Mouse (Mus musculus) hindbrain, embryonic 15.5 days (tissue): ENCODE measurements at regions not wholly inside any gene's neighbourhood (a gene's known extent, or its start where the extent isn't known, plus 50 kb on each side); places are given as distances from the start of the nearest gene placed in this dataset.

Source experiments
- ATAC-seq: fragments of 200-750 bp; cut with Nextera tagmentation; 2 replicates; pipeline ENCODE4 v1.8.0; 2017; ENCODE audit warnings: low read depth, moderate number of reproducible peaks, moderate TSS enrichment; ENCODE audit not compliant: low FRiP score
- H3K27ac ChIP-seq: fragments of 300-500 bp; sonication (generic); replicated peaks from 2 replicates; pipeline ENCODE4 v1.5.1; 2015; ENCODE audit warnings: mild to moderate bottlenecking, inconsistent platforms
- H3K27me3 ChIP-seq: fragments of 300-500 bp; sonication (generic); 2 replicates; pipeline ENCODE4 v1.6.1; 2015; ENCODE audit warnings: control low read depth, inconsistent platforms
- H3K36me3 ChIP-seq: fragments of 300-500 bp; sonication (generic); 2 replicates; pipeline ENCODE4 v1.6.1; 2015; ENCODE audit warnings: control low read depth, inconsistent platforms
- H3K4me1 ChIP-seq: fragments of 300-500 bp; sonication (generic); replicated peaks from 2 replicates; pipeline ENCODE4 v1.6.1; 2015; ENCODE audit warnings: control low read depth, inconsistent platforms
- H3K4me2 ChIP-seq: fragments of 300-500 bp; sonication (generic); 2 replicates; pipeline ENCODE4 v1.6.1; 2015; ENCODE audit warnings: moderate library complexity, mild to moderate bottlenecking, inconsistent platforms
- H3K4me3 ChIP-seq: fragments of 300-500 bp; sonication (generic); 2 replicates; pipeline ENCODE4 v1.5.1; 2015; ENCODE audit warnings: mild to moderate bottlenecking, inconsistent platforms
- H3K9ac ChIP-seq: fragments of 300-500 bp; sonication (generic); 2 replicates; pipeline ENCODE4 v1.6.1; 2015; ENCODE audit warnings: inconsistent platforms
- H3K9me3 ChIP-seq: fragments of 300-500 bp; sonication (generic); 2 replicates; pipeline ENCODE4 v1.6.1; 2016; ENCODE audit warnings: control low read depth, inconsistent platforms
- WGBS: fragments of 180-500 bp; shearing (Covaris S2); methylation state at CpG from one replicate; pipeline ENCODE4 v1.1.7; 2015; 5-methylcytosine and 5-hydroxymethylcytosine counted together

GRCm38 (mm10) chr4:5494072-5495000, 701.2 kb upstream of the Impad1 start:
- Histone ChIP-seq H3K27ac (no peak overlapping the region), H3K36me3 (no peaks in the 10 kb centered on the region), H3K9me3 (no peaks in the 10 kb centered on the region), H3K9ac (no peak overlapping the region), H3K4me3 (no peak overlapping the region), H3K4me1 (no peaks in the 10 kb centered on the region), H3K27me3 (no peaks in the 10 kb centered on the region), H3K4me2 (no peak overlapping the region)
- no peak for ATAC-seq
- whole genome bisulfite sequencing: 79% methylated on average over 1 of the region's 1 CpGs

GRCm38 (mm10) chr4:5486786-5487185, 693.6 kb upstream of the Impad1 start:
- 82% methylated on average over 2 of the region's 2 CpGs for WGBS
- ATAC-seq: no peak
- H3K4me3 ChIP-seq: no peak overlapping the region
- H3K9me3 ChIP-seq: no peaks in the 10 kb centered on the region
- H3K27ac ChIP-seq: no peak overlapping the region
- H3K27me3 ChIP-seq: no peaks in the 10 kb centered on the region
- H3K4me2 ChIP-seq: no peak overlapping the region
- no peaks in the 10 kb centered on the region for H3K4me1 ChIP-seq
- H3K9ac ChIP-seq: no peak overlapping the region
- H3K36me3 ChIP-seq: no peaks in the 10 kb centered on the region

- no peaks in the 10 kb centered on the region for H3K36me3 ChIP-seq
- H3K27me3 ChIP-seq: no peaks in the 10 kb centered on the region
- ATAC-seq: no peak
- H3K4me3 ChIP-seq: no peak overlapping the region
- no peaks in the 10 kb centered on the region for H3K4me1 ChIP-seq
- 61% methylated on average over 3 of the region's 3 CpGs for WGBS
- H3K9ac ChIP-seq: no peak overlapping the region
- no peak overlapping the region for H3K4me2 ChIP-seq
- no peak overlapping the region for H3K27ac ChIP-seq
- H3K9me3 ChIP-seq: no peaks in the 10 kb centered on the region
Measured at GRCm38 (mm10) chr4:5471891-5472558, 678.9 kb upstream of the Impad1 start.

- H3K9me3 ChIP-seq: no peaks in the 10 kb centered on the region
- no peaks in the 10 kb centered on the region for H3K36me3 ChIP-seq
- H3K9ac ChIP-seq: no peak overlapping the region
- H3K4me3 ChIP-seq: no peak overlapping the region
- ATAC-seq: no peak
- no peaks in the 10 kb centered on the region for H3K27me3 ChIP-seq
- H3K4me2 ChIP-seq: no peak overlapping the region
- no peaks in the 10 kb centered on the region for H3K4me1 ChIP-seq
- no peak overlapping the region for H3K27ac ChIP-seq
Measured at GRCm38 (mm10) chr4:5459028-5459695, 666.0 kb upstream of the Impad1 start.

- H3K4me3 ChIP-seq: no peak overlapping the region
- no peaks in the 10 kb centered on the region for H3K9me3 ChIP-seq
- H3K4me1 ChIP-seq: no peaks in the 10 kb centered on the region
- no peaks in the 10 kb centered on the region for H3K27me3 ChIP-seq
- H3K36me3 ChIP-seq: no peaks in the 10 kb centered on the region
- ATAC-seq: no peak
- H3K4me2 ChIP-seq: no peak overlapping the region
- no peak overlapping the region for H3K27ac ChIP-seq
- WGBS: 94% methylated on average over 6 of the region's 6 CpGs
- H3K9ac ChIP-seq: no peak overlapping the region
Measured at GRCm38 (mm10) chr4:5450417-5450816, 657.3 kb upstream of the Impad1 start.

- H3K4me2 ChIP-seq: no peak overlapping the region
- WGBS: 76% methylated on average over 2 of the region's 2 CpGs
- no peaks in the 10 kb centered on the region for H3K9me3 ChIP-seq
- ATAC-seq: no peak
- H3K4me1 ChIP-seq: no peaks in the 10 kb centered on the region
- H3K4me3 ChIP-seq: no peak overlapping the region
- no peaks in the 10 kb centered on the region for H3K27me3 ChIP-seq
- H3K9ac ChIP-seq: no peak overlapping the region
- H3K27ac ChIP-seq: no peak overlapping the region
- no peaks in the 10 kb centered on the region for H3K36me3 ChIP-seq
Measured at GRCm38 (mm10) chr4:5441339-5442019, 648.3 kb upstream of the Impad1 start.

GRCm38 (mm10) chr4:5437076-5437475, 643.9 kb upstream of the Impad1 start:
- ATAC-seq: no peak
- no peaks in the 10 kb centered on the region for H3K27me3 ChIP-seq
- H3K36me3 ChIP-seq: no peaks in the 10 kb centered on the region
- no peak overlapping the region for H3K4me3 ChIP-seq
- H3K9me3 ChIP-seq: no peaks in the 10 kb centered on the region
- no peak overlapping the region for H3K4me2 ChIP-seq
- H3K9ac ChIP-seq: no peak overlapping the region
- no peaks in the 10 kb centered on the region for H3K4me1 ChIP-seq
- no peak overlapping the region for H3K27ac ChIP-seq
- WGBS: 59% methylated on average over 3 of the region's 3 CpGs
